Mouse (Mus musculus): ENCODE data around the gene Gm27235. TPM values are rescaled to one million over a fixed set of nuclear protein-coding genes. Genes with fewer than 3 reads are reported as not detected.

Gene Gm27235
- polyA plus RNA-seq (2017; shearing (Covaris generic)), result not detected

GRCm38 (mm10) chr9:35790001-35790400 lies at the start of gene Gm27235, which contains the start of gene D730048I06Rik:
TSS of gene Gm27235 (minus strand) at chr9:35790101.
TSS of gene D730048I06Rik (minus strand) at chr9:35790112.

GRCm38 (mm10) chr9:35778009-35778408 lies 11.9 kb downstream of the Gm27235 start, which contains the start of gene Gm17727:
TSS of gene Gm17727 (minus strand) at chr9:35778109.

GRCm38 (mm10) chr9:35740749-35741148 lies 49.2 kb downstream of the Gm27235 start, which contains the start of gene Gm17677:
TSS of gene Gm17677 (plus strand) at chr9:35741049.

Other genes with a start within 250 kb of the Gm27235 start
- 0.10 TPM for gene Ddx25, start 231.6 kb downstream of the Gm27235 start, polyA plus RNA-seq (2017; shearing (Covaris generic))
- 41.1 TPM for gene Pus3, start 231.5 kb downstream of the Gm27235 start, polyA plus RNA-seq (2017; shearing (Covaris generic))
- not detected for gene Pate2, start 219.8 kb downstream of the Gm27235 start, polyA plus RNA-seq (2017; shearing (Covaris generic))
- gene Hyls1, start 219.7 kb downstream of the Gm27235 start, polyA plus RNA-seq (2017; shearing (Covaris generic)), result 11.0 TPM
- not detected for gene Pate4, start 178.2 kb downstream of the Gm27235 start, polyA plus RNA-seq (2017; shearing (Covaris generic))
- gene Pate3, start 141.9 kb downstream of the Gm27235 start, polyA plus RNA-seq (2017; shearing (Covaris generic)), result not detected
- gene Pate1, start 102.7 kb downstream of the Gm27235 start, polyA plus RNA-seq (2017; shearing (Covaris generic)), result not detected
- gene Gm17677, start 49.1 kb downstream of the Gm27235 start, polyA plus RNA-seq (2017; shearing (Covaris generic)), result not detected
- gene Gm17727, start 12.0 kb downstream of the Gm27235 start, polyA plus RNA-seq (2017; shearing (Covaris generic)), result not detected
- gene D730048I06Rik, start within 50 bp of the Gm27235 start, polyA plus RNA-seq (2017; shearing (Covaris generic)), result not detected
- not detected for gene 9230110F15Rik, start 54.0 kb upstream of the Gm27235 start, polyA plus RNA-seq (2017; shearing (Covaris generic))
- not detected for gene 9230113P08Rik, start 118.3 kb upstream of the Gm27235 start, polyA plus RNA-seq (2017; shearing (Covaris generic))

Measured in CD4-positive, CD25-positive, alpha-beta regulatory T cell, adult 9 weeks (primary cell).